Mouse (Mus musculus): Measurements from ENCODE around the gene Zbtb42. TPM values are rescaled to one million over a fixed set of nuclear protein-coding genes. Genes with fewer than 3 reads are reported as not detected.
A peak's percentile ranks its signal among the peaks of the same experiment; 100 is the strongest.

Gene Zbtb42
- polyA plus RNA-seq (2014; fragmentation: Nextera tagmentation; extraction: Ambion mirVana), result 2.2 and 4.7 TPM in 2 replicates

DNA sequence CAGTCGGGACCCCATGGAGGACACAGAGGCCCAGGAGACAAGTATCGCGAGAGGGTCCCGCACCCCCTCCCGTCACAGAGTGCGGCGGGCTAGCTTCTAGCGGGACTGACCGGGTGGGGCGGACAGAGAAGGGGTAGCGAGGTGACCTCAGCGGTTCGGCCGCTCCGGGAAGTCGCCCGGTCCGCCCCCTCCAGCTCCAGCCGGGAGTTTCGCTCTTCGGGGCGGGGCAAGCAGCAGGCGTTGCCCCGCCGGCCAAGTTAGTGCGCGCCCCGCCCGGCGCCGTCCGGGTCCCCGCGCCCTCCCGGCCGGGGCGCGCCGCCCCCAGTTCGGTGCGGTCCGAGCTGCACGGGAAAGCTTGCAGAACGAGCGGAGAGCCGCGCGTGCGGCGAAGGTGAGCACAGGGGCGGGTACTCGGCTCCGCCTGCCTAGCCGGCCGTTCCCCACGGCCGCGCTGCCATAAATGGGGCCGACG is at the start of gene Zbtb42:
Gene Zbtb42, plus strand, starts transcription at position 274 of the 472 bp plus-strand sequence.
- H3K27me3 ChIP-seq (ENCODE audit: control insufficient read depth, insufficient read depth, low read length), result peaks cover 26% of the 10 kb centered on the region
- peak within 1 kb of the TSS; percentile 53 for H3K9ac ChIP-seq
- no peaks in the 10 kb centered on the region for H3K9me3 ChIP-seq (ENCODE audit: control insufficient read depth, low read length)
- no peak within 1 kb of the TSS for H3K27ac ChIP-seq
- H3K36me3 ChIP-seq (replicated peaks; ENCODE audit: control insufficient read depth, insufficient read depth), result no peaks in the 10 kb centered on the region
- peaks cover 25% of the 10 kb centered on the region for H3K4me1 ChIP-seq (replicated peaks; ENCODE audit: control insufficient read depth, insufficient read depth, low read length)
- no peak for ATAC-seq (ENCODE audit: low FRiP score)
- peak within 1 kb of the TSS; percentile 47 for H3K4me3 ChIP-seq (replicated peaks; ENCODE audit: low read length)
- WGBS, result 1% methylated on average over 49 of the region's 60 CpGs
- no peak for DNase-seq (ENCODE audit: low spot score)
- peak within 1 kb of the TSS; percentile 93 for H3K4me2 ChIP-seq (replicated peaks)

DNA sequence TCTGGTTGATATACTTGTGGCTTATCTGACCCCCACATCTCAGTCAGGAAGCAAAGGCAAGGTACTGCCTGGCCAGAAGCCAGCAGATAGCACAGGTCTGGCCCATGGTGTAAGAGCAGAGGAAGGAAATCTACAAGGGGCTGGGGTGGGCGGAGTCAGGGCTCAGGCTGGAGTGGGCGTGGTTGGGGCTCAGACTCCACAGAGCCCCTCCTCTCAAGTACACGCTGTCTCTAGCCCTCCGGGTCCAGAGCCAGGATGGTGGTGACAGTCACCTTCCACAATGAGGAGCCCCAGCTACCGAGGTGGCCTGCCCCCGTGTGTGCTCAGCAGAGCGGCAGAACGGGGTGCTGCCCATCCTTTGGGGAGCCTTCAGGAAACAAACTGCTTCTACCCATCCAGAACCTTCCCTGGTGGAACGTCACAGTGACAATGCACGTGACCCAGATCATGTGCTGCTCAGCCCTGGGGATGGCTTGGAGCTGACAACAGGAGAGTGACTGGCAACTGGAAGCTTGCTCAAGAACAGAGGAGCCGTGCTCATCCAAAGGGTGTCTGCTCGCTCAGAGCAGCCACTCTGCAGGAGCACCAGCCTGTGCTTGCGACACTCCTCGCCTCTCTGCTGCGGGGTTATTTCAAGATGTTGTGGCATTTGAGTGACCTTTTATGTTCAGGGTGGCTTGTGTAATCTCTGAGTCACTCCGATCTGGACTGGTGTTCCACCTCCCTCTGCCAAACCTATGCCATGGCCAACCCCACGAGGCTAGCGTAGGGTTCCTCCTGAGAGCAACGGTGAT is 49.5 kb upstream of the Zbtb42 start:
- Histone ChIP-seq H3K27ac (no peak overlapping the region), H3K36me3 (replicated peaks; ENCODE audit: control insufficient read depth, insufficient read depth) (no peaks in the 10 kb centered on the region), H3K4me3 (replicated peaks; ENCODE audit: low read length) (no peak overlapping the region), H3K4me1 (replicated peaks; ENCODE audit: control insufficient read depth, insufficient read depth, low read length) (peaks cover 6% of the 10 kb centered on the region), H3K9me3 (ENCODE audit: control insufficient read depth, low read length) (no peaks in the 10 kb centered on the region), H3K4me2 (replicated peaks) (peak overlapping the region; percentile 44), H3K27me3 (ENCODE audit: control insufficient read depth, insufficient read depth, low read length) (no peaks in the 10 kb centered on the region), H3K9ac (no peak overlapping the region)
- 36% methylated on average over 19 of the region's 19 CpGs for WGBS
- DNase-seq (ENCODE audit: low spot score), result no peak
- ATAC-seq (ENCODE audit: low FRiP score), result peak; percentile 68

DNA sequence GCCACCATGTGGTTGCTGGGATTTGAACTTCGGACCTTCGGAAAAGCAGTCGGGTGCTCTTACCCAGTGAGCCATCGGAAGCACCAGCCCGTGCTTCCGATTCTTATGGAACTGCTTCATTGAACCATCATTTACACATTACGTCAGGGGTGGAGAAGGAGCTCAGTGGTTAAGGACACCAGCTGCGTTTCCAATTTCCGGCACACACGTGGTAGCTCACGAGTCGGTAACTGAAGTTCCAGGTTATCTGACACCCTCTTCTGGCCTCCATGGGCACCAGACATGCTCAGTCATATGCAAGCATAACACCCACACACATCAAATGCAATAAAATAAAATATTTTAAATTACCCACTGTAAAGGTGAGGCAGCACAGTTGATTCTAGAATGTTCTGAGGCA is 48.6 kb upstream of the Zbtb42 start:
- WGBS, result 92% methylated on average over 12 of the region's 12 CpGs
- DNase-seq (ENCODE audit: low spot score) (no peak), ATAC-seq (ENCODE audit: low FRiP score) (no peak)
- no peak overlapping the region for H3K9ac ChIP-seq
- H3K4me1 ChIP-seq (replicated peaks; ENCODE audit: control insufficient read depth, insufficient read depth, low read length), result peaks cover 6% of the 10 kb centered on the region
- H3K27me3 ChIP-seq (ENCODE audit: control insufficient read depth, insufficient read depth, low read length), result no peaks in the 10 kb centered on the region
- H3K27ac ChIP-seq, result no peak overlapping the region
- no peaks in the 10 kb centered on the region for H3K9me3 ChIP-seq (ENCODE audit: control insufficient read depth, low read length)
- H3K4me3 ChIP-seq (replicated peaks; ENCODE audit: low read length), result no peak overlapping the region
- no peaks in the 10 kb centered on the region for H3K36me3 ChIP-seq (replicated peaks; ENCODE audit: control insufficient read depth, insufficient read depth)
- no peak overlapping the region for H3K4me2 ChIP-seq (replicated peaks)

DNA sequence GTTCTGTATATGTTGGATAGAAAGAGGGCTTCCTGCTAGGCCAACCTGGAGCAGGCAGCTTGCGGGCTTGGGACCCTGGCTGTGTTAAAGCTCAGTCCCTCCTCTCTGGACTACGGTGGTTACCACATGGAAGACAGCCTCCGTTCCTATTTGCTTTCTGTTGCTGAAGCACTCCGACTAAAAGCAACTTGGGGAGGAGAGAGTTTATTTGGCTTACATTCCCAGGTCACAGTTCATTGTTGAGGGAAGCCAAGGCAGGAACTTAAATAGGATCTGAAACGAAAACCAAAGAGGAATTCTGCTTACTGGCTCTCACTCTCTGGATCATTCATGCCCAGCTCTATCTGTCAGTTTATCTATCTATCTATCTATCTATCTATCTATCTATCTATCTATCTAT is 47.8 kb upstream of the Zbtb42 start:
- H3K27me3 ChIP-seq (ENCODE audit: control insufficient read depth, insufficient read depth, low read length), result no peaks in the 10 kb centered on the region
- no peak for ATAC-seq (ENCODE audit: low FRiP score)
- H3K9me3 ChIP-seq (ENCODE audit: control insufficient read depth, low read length), result no peaks in the 10 kb centered on the region
- DNase-seq (ENCODE audit: low spot score), result no peak
- H3K9ac ChIP-seq, result no peak overlapping the region
- no peak overlapping the region for H3K27ac ChIP-seq
- H3K4me1 ChIP-seq (replicated peaks; ENCODE audit: control insufficient read depth, insufficient read depth, low read length), result peaks cover 6% of the 10 kb centered on the region
- no peak overlapping the region for H3K4me2 ChIP-seq (replicated peaks)
- H3K36me3 ChIP-seq (replicated peaks; ENCODE audit: control insufficient read depth, insufficient read depth), result no peaks in the 10 kb centered on the region
- H3K4me3 ChIP-seq (replicated peaks; ENCODE audit: low read length), result no peak overlapping the region
- WGBS, result 81% methylated on average over 5 of the region's 5 CpGs

DNA sequence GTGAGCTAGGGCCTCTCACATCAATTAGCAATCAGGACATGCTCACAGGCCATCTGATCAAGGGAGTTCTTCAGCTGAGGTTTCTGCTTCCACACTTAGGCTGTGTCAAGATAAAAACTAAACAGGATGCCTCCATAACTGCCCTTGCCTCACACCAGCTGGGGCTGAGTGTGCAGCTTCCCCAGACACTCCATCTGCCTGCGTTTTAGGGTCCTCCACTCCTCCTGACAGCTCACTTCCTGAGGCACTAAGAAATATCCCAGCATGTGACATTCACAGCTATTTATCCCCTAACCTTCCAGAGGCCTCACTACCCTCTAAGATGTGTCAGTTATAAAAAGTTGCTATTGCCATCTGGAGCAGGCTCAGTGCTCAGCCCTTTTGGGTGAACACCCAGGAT is 47.2 kb upstream of the Zbtb42 start:
- Histone ChIP-seq H3K9me3 (ENCODE audit: control insufficient read depth, low read length) (no peaks in the 10 kb centered on the region), H3K4me1 (replicated peaks; ENCODE audit: control insufficient read depth, insufficient read depth, low read length) (peaks cover 6% of the 10 kb centered on the region), H3K27me3 (ENCODE audit: control insufficient read depth, insufficient read depth, low read length) (no peaks in the 10 kb centered on the region), H3K9ac (no peak overlapping the region), H3K4me2 (replicated peaks) (no peak overlapping the region), H3K27ac (no peak overlapping the region), H3K36me3 (replicated peaks; ENCODE audit: control insufficient read depth, insufficient read depth) (no peaks in the 10 kb centered on the region), H3K4me3 (replicated peaks; ENCODE audit: low read length) (no peak overlapping the region)
- ATAC-seq (ENCODE audit: low FRiP score), result no peak
- no peak for DNase-seq (ENCODE audit: low spot score)
- 68% methylated on average over 1 of the region's 1 CpGs for WGBS

DNA sequence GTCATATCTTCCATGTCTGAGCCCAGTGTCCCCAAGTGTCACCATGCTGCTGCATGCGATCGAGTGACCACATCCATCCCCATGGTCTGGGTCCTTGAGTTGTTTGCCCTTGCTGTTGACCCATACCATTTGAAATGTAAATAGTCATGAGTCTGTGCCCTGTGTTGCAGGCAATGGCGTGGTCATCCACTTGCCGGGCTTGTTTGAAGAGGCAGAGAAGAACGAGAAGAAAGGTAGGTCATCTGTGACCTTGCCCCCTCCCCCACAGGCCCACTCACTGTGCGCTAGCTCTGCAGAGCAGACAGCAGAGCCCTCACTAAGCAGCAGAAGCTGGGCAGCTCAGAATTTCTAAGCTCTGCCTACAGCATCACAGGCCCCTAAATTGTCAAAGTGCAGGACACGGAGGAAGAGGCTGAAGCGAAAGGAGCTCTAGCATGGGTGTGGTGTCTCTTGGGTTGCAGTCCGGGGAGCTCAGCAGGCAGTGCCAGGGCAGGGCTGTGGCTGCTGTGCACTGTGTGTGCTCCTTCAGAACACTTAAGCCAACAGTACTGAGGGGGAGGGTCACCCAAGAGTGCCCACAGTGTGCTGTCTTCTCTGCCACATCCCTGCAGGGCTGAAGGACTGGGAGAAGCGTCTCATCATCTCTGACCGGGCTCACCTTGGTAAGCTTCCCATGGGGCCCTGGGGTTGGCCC is 46.4 kb upstream of the Zbtb42 start:
- no peaks in the 10 kb centered on the region for H3K27me3 ChIP-seq (ENCODE audit: control insufficient read depth, insufficient read depth, low read length)
- H3K36me3 ChIP-seq (replicated peaks; ENCODE audit: control insufficient read depth, insufficient read depth), result no peaks in the 10 kb centered on the region
- H3K9me3 ChIP-seq (ENCODE audit: control insufficient read depth, low read length), result no peaks in the 10 kb centered on the region
- no peak overlapping the region for H3K9ac ChIP-seq
- ATAC-seq (ENCODE audit: low FRiP score), result no peak
- H3K27ac ChIP-seq, result no peak overlapping the region
- H3K4me2 ChIP-seq (replicated peaks), result no peak overlapping the region
- H3K4me3 ChIP-seq (replicated peaks; ENCODE audit: low read length), result no peak overlapping the region
- 73% methylated on average over 11 of the region's 11 CpGs for WGBS
- peaks cover 6% of the 10 kb centered on the region for H3K4me1 ChIP-seq (replicated peaks; ENCODE audit: control insufficient read depth, insufficient read depth, low read length)
- DNase-seq (ENCODE audit: low spot score), result no peak

DNA sequence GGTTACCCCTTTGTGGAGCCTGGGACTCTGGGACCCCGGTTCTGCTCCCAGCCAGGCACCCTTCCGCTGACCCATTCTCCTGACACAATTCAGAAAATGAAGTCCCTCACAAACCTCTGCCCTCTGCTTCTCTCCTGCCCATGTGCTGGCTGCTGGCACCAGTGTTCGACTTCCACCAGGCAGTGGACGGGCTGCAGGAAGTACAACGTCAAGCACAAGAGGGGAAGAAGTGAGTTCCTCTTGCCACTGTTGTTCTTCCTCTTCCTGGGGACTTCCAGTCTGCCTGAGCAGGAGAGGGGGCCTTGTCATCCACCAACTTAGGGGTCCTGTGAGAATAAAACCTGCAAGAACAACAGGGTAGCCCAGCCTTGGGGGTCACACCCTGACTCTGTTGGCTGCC is 45.7 kb upstream of the Zbtb42 start:
- no peak overlapping the region for H3K4me3 ChIP-seq (replicated peaks; ENCODE audit: low read length)
- H3K27ac ChIP-seq, result no peak overlapping the region
- no peaks in the 10 kb centered on the region for H3K36me3 ChIP-seq (replicated peaks; ENCODE audit: control insufficient read depth, insufficient read depth)
- H3K9ac ChIP-seq, result no peak overlapping the region
- H3K4me1 ChIP-seq (replicated peaks; ENCODE audit: control insufficient read depth, insufficient read depth, low read length), result peaks cover 6% of the 10 kb centered on the region
- no peaks in the 10 kb centered on the region for H3K27me3 ChIP-seq (ENCODE audit: control insufficient read depth, insufficient read depth, low read length)
- no peak for DNase-seq (ENCODE audit: low spot score)
- no peak for ATAC-seq (ENCODE audit: low FRiP score)
- WGBS, result 85% methylated on average over 5 of the region's 5 CpGs
- H3K4me2 ChIP-seq (replicated peaks), result no peak overlapping the region
- H3K9me3 ChIP-seq (ENCODE audit: control insufficient read depth, low read length), result no peaks in the 10 kb centered on the region

DNA sequence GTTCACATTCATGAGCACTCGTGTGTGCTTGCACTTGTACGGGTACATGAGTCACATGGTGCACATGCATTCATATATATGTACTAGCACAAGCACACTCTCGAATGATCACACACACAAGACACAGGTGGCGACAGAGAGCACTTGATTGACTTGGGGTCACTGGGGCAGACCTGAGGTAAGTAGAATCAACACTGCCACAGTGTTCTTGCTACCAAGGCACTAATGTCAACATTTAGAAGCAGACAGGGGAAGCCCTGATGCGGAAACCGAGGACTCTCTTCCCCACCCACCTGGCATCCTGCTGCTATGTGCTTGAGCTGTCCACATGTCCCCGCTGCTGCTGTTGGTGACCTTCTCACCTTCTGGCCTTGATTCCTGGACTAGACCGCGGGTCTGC is 44.9 kb upstream of the Zbtb42 start:
- 78% methylated on average over 9 of the region's 9 CpGs for WGBS
- peaks cover 6% of the 10 kb centered on the region for H3K4me1 ChIP-seq (replicated peaks; ENCODE audit: control insufficient read depth, insufficient read depth, low read length)
- DNase-seq (ENCODE audit: low spot score), result no peak

DNA sequence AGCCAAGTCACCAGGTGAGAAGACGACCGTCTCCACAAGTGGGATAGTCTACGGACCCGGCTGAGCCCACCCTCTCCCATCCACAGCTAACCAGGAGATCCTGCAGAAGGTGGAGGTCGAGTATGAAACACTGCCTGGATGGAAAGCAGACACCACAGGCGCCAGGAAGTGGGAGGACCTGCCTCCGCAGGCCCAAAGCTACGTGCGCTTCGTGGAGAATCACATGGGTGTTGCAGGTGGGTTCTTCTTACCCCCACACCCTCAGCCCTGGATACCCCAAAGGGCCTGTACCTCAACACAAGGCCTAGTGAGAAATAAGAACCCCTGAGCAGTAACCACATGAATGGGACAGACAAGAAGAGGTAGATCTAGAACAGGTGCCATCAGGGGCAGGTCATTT is 39.1 kb upstream of the Zbtb42 start:
- no peak overlapping the region for H3K9ac ChIP-seq
- H3K27me3 ChIP-seq (ENCODE audit: control insufficient read depth, insufficient read depth, low read length), result no peaks in the 10 kb centered on the region
- 84% methylated on average over 10 of the region's 10 CpGs for WGBS
- DNase-seq (ENCODE audit: low spot score), result no peak
- no peaks in the 10 kb centered on the region for H3K36me3 ChIP-seq (replicated peaks; ENCODE audit: control insufficient read depth, insufficient read depth)
- no peak overlapping the region for H3K27ac ChIP-seq
- H3K4me1 ChIP-seq (replicated peaks; ENCODE audit: control insufficient read depth, insufficient read depth, low read length), result no peaks in the 10 kb centered on the region
- H3K4me3 ChIP-seq (replicated peaks; ENCODE audit: low read length), result no peak overlapping the region
- H3K4me2 ChIP-seq (replicated peaks), result no peak overlapping the region
- ATAC-seq (ENCODE audit: low FRiP score), result no peak
- H3K9me3 ChIP-seq (ENCODE audit: control insufficient read depth, low read length), result no peaks in the 10 kb centered on the region

More for the DNA sequence above, 44.9 kb upstream of the Zbtb42 start:
- H3K9me3 ChIP-seq (ENCODE audit: control insufficient read depth, low read length), result no peaks in the 10 kb centered on the region
- H3K27ac ChIP-seq, result no peak overlapping the region
- no peak overlapping the region for H3K9ac ChIP-seq
- H3K4me3 ChIP-seq (replicated peaks; ENCODE audit: low read length), result no peak overlapping the region
- no peaks in the 10 kb centered on the region for H3K27me3 ChIP-seq (ENCODE audit: control insufficient read depth, insufficient read depth, low read length)
- no peaks in the 10 kb centered on the region for H3K36me3 ChIP-seq (replicated peaks; ENCODE audit: control insufficient read depth, insufficient read depth)
- no peak for ATAC-seq (ENCODE audit: low FRiP score)
- H3K4me2 ChIP-seq (replicated peaks), result no peak overlapping the region

Measured in hindbrain, embryonic 14.5 days (tissue).